Comparison of ENCODE assay signal across 8 mouse cellular contexts in the genomic region with DNA sequence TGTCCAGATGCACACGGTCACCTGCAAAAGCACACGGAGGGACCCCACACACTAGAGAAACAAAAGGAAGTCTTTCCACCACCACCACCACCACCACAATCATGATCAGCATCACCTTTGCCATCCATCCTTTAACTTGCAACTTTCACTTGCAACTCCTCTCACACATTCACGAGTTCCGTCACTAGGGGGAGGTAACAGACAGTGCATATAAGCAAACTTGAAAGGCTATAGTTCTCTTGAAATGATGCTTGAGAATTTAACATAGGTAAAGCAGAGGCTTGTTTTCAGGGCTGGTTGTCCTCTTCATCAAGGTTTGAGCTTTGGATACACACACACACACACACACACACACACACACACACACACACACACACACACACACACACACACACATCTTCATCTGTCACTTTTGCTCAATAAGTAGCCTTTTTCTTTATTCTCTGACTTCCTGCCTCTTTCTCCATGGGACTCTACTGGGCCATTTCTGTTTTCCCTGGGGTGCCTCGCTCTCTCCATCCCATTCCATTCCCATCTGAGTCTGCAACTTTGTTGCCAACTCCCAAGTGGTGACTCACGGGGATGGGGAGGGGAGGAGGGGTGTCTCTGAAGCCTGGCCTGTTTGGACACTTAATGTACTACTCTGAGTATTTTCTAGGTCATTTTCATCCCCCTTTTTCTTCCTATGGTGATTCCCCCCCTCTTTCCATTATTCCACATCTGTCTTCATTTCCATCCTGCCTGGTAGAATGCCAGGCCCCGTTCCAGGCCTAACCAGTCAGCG.
DNase-seq lines count a peak whose midpoint lies in the region; ATAC-seq lines count a peak whose summit lies in the region.

No protein-coding gene starts in this region.

- DNase-seq in CD4-positive, CD25-positive, alpha-beta regulatory T cell, adult 2 months (ENCODE audit: low read depth, low spot score), result peak; percentile 63
- peak; percentile 73 for DNase-seq in R1 (ENCODE audit: low read depth, low spot score)
- DNase-seq in heart, adult 8-10 months (ENCODE audit: low spot score), result peak; percentile 71
- peak; percentile 59 to 86 for DNase-seq in layer of hippocampus, adult 18-20 months (ENCODE audit: low spot score in 2 of 2)
- peak; percentile 47 to 63 for DNase-seq in lung, postnatal 4 days
- DNase-seq in right cerebral cortex, postnatal 4 days, result peak; percentile 66

- no peak for ATAC-seq in CD4-positive, CD25-positive, alpha-beta regulatory T cell, adult 4 months
- peak; percentile 76 for ATAC-seq in common myeloid progenitor, adult 5-6 weeks (replicated peaks; ENCODE audit: low read depth, poor library complexity, severe bottlenecking)
